Mouse (Mus musculus): ENCODE results near the gene Tmem63c. TPM values are rescaled to one million over a fixed set of nuclear protein-coding genes. Genes with fewer than 3 reads are reported as not detected.

Gene Tmem63c
- total RNA-seq (2015): not detected in 2 replicates
- not detected in 2 replicates for total RNA-seq (2017)

GRCm38 (mm10) chr12:87021040-87021439 lies at the start of gene Tmem63c:
Gene Tmem63c, plus strand, starts transcription at chr12:87021340.
- no peak for ATAC-seq (ENCODE audit: poor library complexity, severe bottlenecking)

- no peak for ATAC-seq (ENCODE audit: poor library complexity, severe bottlenecking)
Observed at GRCm38 (mm10) chr12:86973216-86973615, 47.9 kb upstream of the Tmem63c start.

DNA sequence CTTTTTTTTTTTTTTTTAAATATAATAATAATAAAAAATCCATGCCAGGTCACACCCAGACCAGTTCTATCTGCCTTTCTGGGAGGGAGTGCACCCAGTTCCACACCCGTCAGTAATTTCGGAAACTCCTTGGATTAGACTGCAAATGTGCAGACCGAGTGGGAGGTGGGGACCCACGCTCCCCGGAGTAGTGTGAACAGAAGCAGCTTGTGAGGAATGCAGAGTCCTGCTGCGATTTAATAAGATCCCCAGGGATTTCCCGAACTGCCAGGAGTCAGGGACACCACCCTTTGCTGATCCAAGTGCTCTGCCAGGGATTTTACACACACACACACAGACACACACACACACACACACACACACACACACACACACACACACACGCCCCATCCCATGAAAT lies 47.4 kb upstream of the Tmem63c start:
- no peak for ATAC-seq (ENCODE audit: poor library complexity, severe bottlenecking)

- peak; percentile 84 for ATAC-seq (ENCODE audit: poor library complexity, severe bottlenecking)
Observed at GRCm38 (mm10) chr12:86974387-86975288, 46.5 kb upstream of the Tmem63c start.

DNA sequence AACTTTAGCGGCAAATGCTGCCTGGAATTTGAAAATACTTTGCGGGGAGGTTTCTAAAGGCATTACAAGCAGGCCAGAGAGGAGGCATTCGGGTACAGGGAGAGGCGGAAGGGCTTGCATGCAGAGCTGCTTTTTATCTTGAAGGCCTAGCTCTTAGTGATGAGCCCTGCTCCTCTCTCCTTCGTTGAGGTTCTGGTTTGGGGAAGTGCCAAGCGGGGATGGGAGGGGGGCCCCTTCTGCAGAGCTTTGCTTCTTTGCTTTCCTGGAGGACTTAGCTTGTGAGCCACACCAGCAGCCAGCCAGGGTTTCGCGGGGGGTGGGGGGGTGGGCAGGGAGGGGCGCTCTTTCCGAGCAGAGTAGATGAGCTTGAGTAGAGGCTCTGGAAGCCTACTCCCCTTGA lies 45.4 kb upstream of the Tmem63c start:
- ATAC-seq (ENCODE audit: poor library complexity, severe bottlenecking): no peak

- no peak for ATAC-seq (ENCODE audit: poor library complexity, severe bottlenecking)
Observed at GRCm38 (mm10) chr12:86976511-86977168, 44.5 kb upstream of the Tmem63c start.

DNA sequence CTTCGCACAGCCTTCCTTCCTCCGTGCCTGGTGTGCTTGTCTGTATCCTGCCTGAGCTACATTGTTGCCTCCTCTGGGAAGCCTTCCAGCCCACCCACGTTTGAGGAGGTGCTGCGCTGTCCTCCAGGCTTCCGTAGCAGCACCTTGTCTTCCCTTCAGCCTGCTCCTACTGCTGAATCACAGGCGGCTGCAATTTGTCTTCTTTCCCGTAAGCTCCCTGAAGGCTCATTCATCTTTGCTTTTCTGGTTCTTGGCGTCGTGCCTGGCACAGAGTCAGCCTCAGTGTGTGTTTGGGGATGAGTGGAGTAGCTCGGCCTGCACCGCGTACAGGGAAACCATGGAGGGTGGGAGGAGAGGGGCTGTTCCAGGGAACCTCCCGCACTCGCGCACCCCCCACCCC lies 43.3 kb upstream of the Tmem63c start:
- no peak for ATAC-seq (ENCODE audit: poor library complexity, severe bottlenecking)

GRCm38 (mm10) chr12:86981180-86981579 lies 40.0 kb upstream of the Tmem63c start:
- ATAC-seq (ENCODE audit: poor library complexity, severe bottlenecking): no peak

- no peak for ATAC-seq (ENCODE audit: poor library complexity, severe bottlenecking)
Observed at GRCm38 (mm10) chr12:86983470-86984193, 37.5 kb upstream of the Tmem63c start.

- no peak for ATAC-seq (ENCODE audit: poor library complexity, severe bottlenecking)
Observed at GRCm38 (mm10) chr12:86984194-86984555, 37.0 kb upstream of the Tmem63c start.

- no peak for ATAC-seq (ENCODE audit: poor library complexity, severe bottlenecking)
Observed at GRCm38 (mm10) chr12:86986562-86986961, 34.6 kb upstream of the Tmem63c start.

- no peak for ATAC-seq (ENCODE audit: poor library complexity, severe bottlenecking)
Observed at GRCm38 (mm10) chr12:86988227-86988626, 32.9 kb upstream of the Tmem63c start.

GRCm38 (mm10) chr12:86989378-86989777 lies 31.8 kb upstream of the Tmem63c start:
- no peak for ATAC-seq (ENCODE audit: poor library complexity, severe bottlenecking)

- no peak for ATAC-seq (ENCODE audit: poor library complexity, severe bottlenecking)
Observed at GRCm38 (mm10) chr12:86989890-86990754, 31.0 kb upstream of the Tmem63c start, which contains the start of gene Zdhhc22. Gene Zdhhc22, minus strand, starts transcription at chr12:86990430.

- no peak for ATAC-seq (ENCODE audit: poor library complexity, severe bottlenecking)
Observed at GRCm38 (mm10) chr12:86990755-86991110, 30.4 kb upstream of the Tmem63c start.

- no peak for ATAC-seq (ENCODE audit: poor library complexity, severe bottlenecking)
Observed at GRCm38 (mm10) chr12:86994166-86994565, 27.0 kb upstream of the Tmem63c start.

DNA sequence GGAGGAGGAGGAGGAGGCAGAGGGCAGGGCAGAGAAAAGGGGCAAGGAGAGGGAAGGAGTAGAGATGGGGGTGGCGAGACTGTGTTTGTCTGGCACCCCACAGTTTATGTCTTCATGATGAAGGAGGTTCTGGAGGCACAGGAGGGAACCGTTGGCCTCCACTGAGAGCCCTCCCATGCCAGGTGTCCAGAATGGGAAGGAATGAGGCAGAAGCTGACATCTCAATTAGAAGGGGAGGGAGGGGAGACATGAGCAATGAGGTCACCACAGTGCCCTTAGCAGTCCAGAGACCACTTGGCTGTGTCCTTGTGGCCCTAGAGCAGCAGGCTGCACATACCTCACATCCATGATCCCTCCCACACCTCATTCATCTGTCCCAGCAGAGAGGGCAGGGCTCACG lies 26.4 kb upstream of the Tmem63c start:
- ATAC-seq (ENCODE audit: poor library complexity, severe bottlenecking): no peak

DNA sequence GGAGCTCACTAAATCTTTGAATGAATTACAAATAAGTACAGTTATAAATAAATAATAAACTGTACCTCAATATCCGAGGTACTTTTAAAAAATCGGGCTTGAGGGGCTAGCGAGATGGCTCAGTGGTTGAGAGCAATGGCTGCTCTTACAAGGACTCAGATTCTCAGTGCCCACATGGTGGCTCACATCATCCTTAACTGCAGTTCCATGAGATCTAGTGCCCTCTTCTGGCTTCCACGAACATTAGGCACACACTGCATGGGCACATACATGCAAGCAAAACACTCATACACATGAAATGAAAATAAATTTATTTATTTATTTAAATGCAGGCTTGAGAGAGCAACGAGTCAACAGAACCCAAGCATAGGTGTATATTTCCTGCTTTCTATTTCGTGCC lies 25.2 kb upstream of the Tmem63c start:
- no peak for ATAC-seq (ENCODE audit: poor library complexity, severe bottlenecking)

GRCm38 (mm10) chr12:86998699-86999098 lies 22.4 kb upstream of the Tmem63c start:
- ATAC-seq (ENCODE audit: poor library complexity, severe bottlenecking): no peak

DNA sequence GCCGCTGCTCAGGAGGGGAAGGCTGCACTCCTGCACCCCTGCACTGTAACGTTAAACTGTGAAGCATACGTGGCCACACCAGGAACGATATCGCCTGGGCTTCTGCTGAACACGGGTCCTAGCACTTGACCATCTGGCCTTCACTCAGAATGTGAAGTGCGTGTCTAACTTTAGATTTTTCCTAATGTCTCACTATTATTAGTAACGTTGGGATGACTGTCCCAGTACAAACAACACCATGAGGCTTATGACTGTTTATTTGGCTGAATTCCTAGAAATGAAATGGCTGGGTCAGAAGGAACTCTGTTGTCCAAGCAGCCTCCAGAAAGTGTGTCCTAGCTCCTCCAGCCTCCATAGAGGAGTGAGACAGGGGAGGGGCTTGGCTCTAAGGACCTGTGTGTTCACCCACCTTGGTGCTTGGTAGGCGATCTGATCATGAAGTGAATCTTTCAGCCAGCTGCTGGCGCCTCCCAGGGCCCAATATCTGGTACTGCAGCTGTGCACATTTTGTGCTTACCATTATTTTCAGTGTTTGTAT lies 21.8 kb upstream of the Tmem63c start:
- no peak for ATAC-seq (ENCODE audit: poor library complexity, severe bottlenecking)

All from megakaryocyte, adult 5-6 weeks (primary cell).